Mouse (Mus musculus) urinary bladder, postnatal 14 days (tissue): ENCODE measurements around the gene Nupl2.

Experiments
- DNase-seq: peaks from one replicate; pipeline ENCODE4 v3.0.0; 2021; ENCODE audit warnings: low spot score

The Nupl2 gene

GRCm38 (mm10) chr5:24208505-24208904, 43.7 kb downstream of the Nupl2 start:
- no peak for DNase-seq

- no peak for DNase-seq
These were observed 49.2 kb downstream of the Nupl2 start for GRCm38 (mm10) chr5:24213861-24214546.

GRCm38 (mm10) chr5:24214547-24214878, 49.8 kb downstream of the Nupl2 start:
- no peak for DNase-seq

- DNase-seq, result no peak
These were observed 50.1 kb downstream of the Nupl2 start for GRCm38 (mm10) chr5:24214900-24215299.
